Mouse (Mus musculus): ENCODE results near the gene Carmil1. TPM values are rescaled to one million over a fixed set of nuclear protein-coding genes. Genes with fewer than 3 reads are reported as not detected.

The Carmil1 gene
- total and polyA plus RNA-seq, 2 experiments from 2014 or later = 40.7 to 56.8 TPM

DNA sequence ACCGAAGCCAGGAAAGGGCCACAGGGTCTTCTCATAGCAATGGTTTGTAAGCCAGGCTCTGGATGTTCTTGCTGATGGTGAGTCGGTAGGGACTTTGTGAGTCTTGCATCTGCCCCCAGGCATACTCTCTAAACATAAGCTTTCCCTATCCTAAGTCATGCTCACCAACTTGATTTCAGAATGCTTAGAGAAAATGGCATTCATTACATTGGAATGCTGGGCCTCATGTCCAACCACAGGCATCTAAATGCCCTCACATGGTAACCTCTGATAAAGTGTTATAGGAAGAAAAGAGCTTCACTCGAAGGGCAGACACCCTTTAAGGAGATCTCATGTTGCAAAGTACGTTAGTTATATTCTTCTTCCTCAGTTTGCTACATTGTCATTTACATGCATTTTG lies 262.1 kb downstream of the Carmil1 start:
- DNase-seq (ENCODE audit: low spot score) (no peak), ATAC-seq (ENCODE audit: low FRiP score) (no peak)
- Histone ChIP-seq H3K27ac (ENCODE audit: low read depth, low read length) (no peak overlapping the region), H3K4me2 (ENCODE audit: low read depth, low read length, poor library complexity, severe bottlenecking) (no peak overlapping the region), H3K4me1 (ENCODE audit: insufficient read depth, low read length) (no peaks in the 10 kb centered on the region), H3K9me3 (ENCODE audit: low read length) (no peaks in the 10 kb centered on the region), H3K27me3 (ENCODE audit: insufficient read depth, low read length) (no peaks in the 10 kb centered on the region), H3K9ac (replicated peaks; ENCODE audit: low read length, poor library complexity, severe bottlenecking) (no peak overlapping the region), H3K36me3 (ENCODE audit: insufficient read depth, low read length) (no peaks in the 10 kb centered on the region; the same call in 1 of the 2 replicates), H3K4me3 (ENCODE audit: low read depth, low read length) (no peak overlapping the region)
- no peak for TF ChIP-seq CTCF (IDR thresholded peaks at IDR 0.05)
- WGBS = 95% methylated on average over 4 of the region's 4 CpGs

GRCm38 (mm10) chr13:24005528-24005927 lies 275.1 kb downstream of the Carmil1 start:
- H3K4me1 ChIP-seq (ENCODE audit: insufficient read depth, low read length) = no peaks in the 10 kb centered on the region
- H3K4me2 ChIP-seq (ENCODE audit: low read depth, low read length, poor library complexity, severe bottlenecking) = no peak overlapping the region
- H3K4me3 ChIP-seq (ENCODE audit: low read depth, low read length) = no peak overlapping the region
- no peak overlapping the region for H3K27ac ChIP-seq (ENCODE audit: low read depth, low read length)
- 78% methylated on average over 2 of the region's 2 CpGs for WGBS
- TF ChIP-seq CTCF (IDR thresholded peaks at IDR 0.05) = no peak
- DNase-seq (ENCODE audit: low spot score) (no peak), ATAC-seq (ENCODE audit: low FRiP score) (no peak)
- no peaks in the 10 kb centered on the region for H3K9me3 ChIP-seq (ENCODE audit: low read length)
- H3K9ac ChIP-seq (replicated peaks; ENCODE audit: low read length, poor library complexity, severe bottlenecking) = no peak overlapping the region
- H3K36me3 ChIP-seq (ENCODE audit: insufficient read depth, low read length) = peaks cover 2% of the 10 kb centered on the region; the same call in 1 of the 2 replicates
- H3K27me3 ChIP-seq (ENCODE audit: insufficient read depth, low read length) = no peaks in the 10 kb centered on the region

- Histone ChIP-seq H3K9ac (replicated peaks; ENCODE audit: low read length, poor library complexity, severe bottlenecking) (no peak overlapping the region), H3K4me1 (ENCODE audit: insufficient read depth, low read length) (no peaks in the 10 kb centered on the region), H3K27ac (ENCODE audit: low read depth, low read length) (no peak overlapping the region), H3K9me3 (ENCODE audit: low read length) (no peaks in the 10 kb centered on the region), H3K27me3 (ENCODE audit: insufficient read depth, low read length) (no peaks in the 10 kb centered on the region), H3K4me2 (ENCODE audit: low read depth, low read length, poor library complexity, severe bottlenecking) (no peak overlapping the region), H3K36me3 (ENCODE audit: insufficient read depth, low read length) (no peaks in the 10 kb centered on the region), H3K4me3 (ENCODE audit: low read depth, low read length) (no peak overlapping the region)
- ATAC-seq (ENCODE audit: low FRiP score) = no peak
- TF ChIP-seq CTCF (IDR thresholded peaks at IDR 0.05) = no peak
- 66% methylated on average over 2 of the region's 2 CpGs for WGBS
- DNase-seq (ENCODE audit: low spot score) = no peak
These were observed 278.8 kb downstream of the Carmil1 start for GRCm38 (mm10) chr13:24001797-24002196.

- ATAC-seq (ENCODE audit: low FRiP score) (no peak), DNase-seq (ENCODE audit: low spot score) (no peak)
- H3K9me3 ChIP-seq (ENCODE audit: low read length) = no peaks in the 10 kb centered on the region
- no peaks in the 10 kb centered on the region for H3K36me3 ChIP-seq (ENCODE audit: insufficient read depth, low read length)
- H3K4me3 ChIP-seq (ENCODE audit: low read depth, low read length) = no peak overlapping the region
- no peak overlapping the region for H3K9ac ChIP-seq (replicated peaks; ENCODE audit: low read length, poor library complexity, severe bottlenecking)
- WGBS = 77% methylated on average over 2 of the region's 2 CpGs
- no peak for TF ChIP-seq CTCF (IDR thresholded peaks at IDR 0.05)
- H3K27ac ChIP-seq (ENCODE audit: low read depth, low read length) = no peak overlapping the region
- H3K27me3 ChIP-seq (ENCODE audit: insufficient read depth, low read length) = no peaks in the 10 kb centered on the region
- no peaks in the 10 kb centered on the region for H3K4me1 ChIP-seq (ENCODE audit: insufficient read depth, low read length)
- no peak overlapping the region for H3K4me2 ChIP-seq (ENCODE audit: low read depth, low read length, poor library complexity, severe bottlenecking)
These were observed 279.5 kb downstream of the Carmil1 start for GRCm38 (mm10) chr13:24001081-24001480.

DNA sequence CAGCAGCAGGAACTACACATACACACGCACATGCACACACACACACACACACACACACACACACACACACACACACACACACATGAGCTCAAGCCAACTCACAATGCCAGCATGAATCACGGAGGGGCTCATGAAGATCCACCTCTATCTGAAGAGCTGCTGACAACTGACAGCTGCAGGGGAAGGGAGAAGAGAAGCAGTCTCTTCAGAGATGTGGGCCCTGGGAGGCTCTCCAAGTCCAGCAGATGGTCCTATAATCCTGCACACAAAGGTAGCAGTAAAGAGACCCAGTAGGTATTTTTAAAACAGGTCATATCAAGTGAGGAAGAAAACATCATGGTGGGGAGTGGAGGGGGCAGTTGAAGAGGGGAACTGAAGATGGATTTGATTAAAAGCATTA lies 281.8 kb downstream of the Carmil1 start:
- H3K4me3 ChIP-seq (ENCODE audit: low read depth, low read length) = no peak overlapping the region
- H3K4me1 ChIP-seq (ENCODE audit: insufficient read depth, low read length) = no peaks in the 10 kb centered on the region
- no peaks in the 10 kb centered on the region for H3K36me3 ChIP-seq (ENCODE audit: insufficient read depth, low read length)
- no peak overlapping the region for H3K9ac ChIP-seq (replicated peaks; ENCODE audit: low read length, poor library complexity, severe bottlenecking)
- 0 out of 2 replicates have a peak, but pooled peaks cover 3% of the 10 kb centered on the region for H3K27me3 ChIP-seq (ENCODE audit: insufficient read depth, low read length)
- no peak overlapping the region for H3K4me2 ChIP-seq (ENCODE audit: low read depth, low read length, poor library complexity, severe bottlenecking)
- DNase-seq (ENCODE audit: low spot score) (peak; percentile 22), ATAC-seq (ENCODE audit: low FRiP score) (no peak)
- no peaks in the 10 kb centered on the region for H3K9me3 ChIP-seq (ENCODE audit: low read length)
- whole genome bisulfite sequencing = 66% methylated on average over 2 of the region's 2 CpGs
- no peak for TF ChIP-seq CTCF (IDR thresholded peaks at IDR 0.05)
- no peak overlapping the region for H3K27ac ChIP-seq (ENCODE audit: low read depth, low read length)

- 0 out of 2 replicates have a peak, but pooled peaks cover 2% of the 10 kb centered on the region for H3K4me1 ChIP-seq (ENCODE audit: insufficient read depth, low read length)
- H3K27ac ChIP-seq (ENCODE audit: low read depth, low read length) = no peak overlapping the region
- ATAC-seq (ENCODE audit: low FRiP score) = no peak
- H3K9me3 ChIP-seq (ENCODE audit: low read length) = no peaks in the 10 kb centered on the region
- no peak for DNase-seq (ENCODE audit: low spot score)
- no peak overlapping the region for H3K9ac ChIP-seq (replicated peaks; ENCODE audit: low read length, poor library complexity, severe bottlenecking)
- 74% methylated on average over 3 of the region's 3 CpGs for WGBS
- no peak overlapping the region for H3K4me2 ChIP-seq (ENCODE audit: low read depth, low read length, poor library complexity, severe bottlenecking)
- no peaks in the 10 kb centered on the region for H3K36me3 ChIP-seq (ENCODE audit: insufficient read depth, low read length)
- no peak overlapping the region for H3K4me3 ChIP-seq (ENCODE audit: low read depth, low read length)
- TF ChIP-seq CTCF (IDR thresholded peaks at IDR 0.05) = no peak
- peaks cover 9% of the 10 kb centered on the region; the same call in 1 of the 2 replicates for H3K27me3 ChIP-seq (ENCODE audit: insufficient read depth, low read length)
These were observed 285.8 kb downstream of the Carmil1 start for GRCm38 (mm10) chr13:23994756-23995155.

Data from midbrain, postnatal 0 days (tissue).